Comparison of ENCODE assay signal across 29 mouse cellular contexts in genomic region chr13:95949356-95949755, GRCm38 (mm10). TPM values are rescaled to one million over a fixed set of nuclear protein-coding genes. Genes with fewer than 3 reads are reported as not detected.
DNase-seq lines count a peak whose midpoint lies in the region; TF ChIP-seq lines count a peak whose summit lies in the region.
"Had no signal": no experiment of that assay in that cellular context is flagged by ENCODE, and none has a peak within 500 bp of the region (broad histone marks: within the 10 kb centered on the region; RNA-seq: fewer than 3 reads in every experiment).

No protein-coding gene starts in this region.

- no peak for DNase-seq in layer of hippocampus, adult 2 months (ENCODE audit: low spot score in 2 of 2)
- DNase-seq in layer of hippocampus, adult 9-11 months, result no peak
- peak; percentile 11 for DNase-seq in testis, postnatal 10 days (ENCODE audit: low spot score)
- DNase-seq in testis, postnatal 14 days (ENCODE audit: low spot score), result no peak
- peak; percentile 29 for DNase-seq in brain, adult 2 months (ENCODE audit: low read depth, low spot score)
- DNase-seq in left cerebral cortex, adult 8-10 months (ENCODE audit: low spot score in 2 of 2), result no peak
- no peak for DNase-seq in kidney, adult 11 months
- DNase-seq: adrenal gland, adult 8-10 months; B cell, adult 2 months; cerebellum, adult 18-20 months; cerebellum, postnatal 10 days; heart, postnatal 36 days; kidney, adult 18-20 months; kidney, postnatal 36 days; layer of hippocampus, postnatal 36 days; liver, postnatal 0 days; lung, postnatal 36 days; right cerebral cortex, postnatal 25 days; thymus, postnatal 25 days had no signal

- peak overlapping the region; percentile 1; the same call in 1 of the 2 replicates for H3K27ac ChIP-seq in layer of hippocampus, adult 2 months
- H3K27ac ChIP-seq: embryonic facial prominence, embryonic 13.5 days; forebrain, embryonic 10.5 days; forebrain, embryonic 15.5 days; heart, embryonic 15.5 days; hindbrain, embryonic 12.5 days; hindbrain, postnatal 0 days; limb, embryonic 10.5 days; limb, embryonic 15.5 days; midbrain, embryonic 13.5 days; stomach, postnatal 0 days had no signal

- no peak for TF ChIP-seq CTCF in layer of hippocampus, adult 2 months (conservative IDR thresholded peaks at IDR 0.05)

- no peak overlapping the region for H3K4me3 ChIP-seq in layer of hippocampus, adult 2 months
- H3K4me3 ChIP-seq: embryonic facial prominence, embryonic 13.5 days; forebrain, embryonic 10.5 days; forebrain, embryonic 15.5 days; heart, embryonic 15.5 days; hindbrain, embryonic 12.5 days; limb, embryonic 10.5 days; limb, embryonic 15.5 days; midbrain, embryonic 13.5 days had no signal

RNA-seq across cellular contexts. Expression of gene Iqgap2, which starts 57.6 kb away (rescaled TPM):
- 10 to 100 TPM; 95.2 to 97.7 TPM for total RNA-seq in layer of hippocampus, adult 2 months (2021)
- total RNA-seq in left cerebral cortex, adult 8-10 months (2022), result 10 to 100 TPM; 11.3 to 14.8 (median 13.1) TPM

Comparison
In these comparisons a context has a peak if more than half of its experiments do, and no peak if none do; other contexts are left out.
1. DNase-seq: peak in testis, postnatal 10 days (single experiment) and brain, adult 2 months (single experiment); none in layer of hippocampus, adult 2 months (0 of 2), layer of hippocampus, adult 9-11 months (single experiment), testis, postnatal 14 days (single experiment), left cerebral cortex, adult 8-10 months (0 of 2) and kidney, adult 11 months (single experiment).
2. RNA of gene Iqgap2, which starts 57.6 kb away (total RNA-seq): 95.2 to 97.7 TPM in layer of hippocampus, adult 2 months; 11.3 to 14.8 TPM in left cerebral cortex, adult 8-10 months; every median in the first group is over 4 times any median in the second.